Mouse (Mus musculus): ENCODE results near the gene Baiap2l1. TPM values are rescaled to one million over a fixed set of nuclear protein-coding genes. Genes with fewer than 3 reads are reported as not detected.

Baiap2l1 gene
- polyA plus RNA-seq, 1 experiment: 2.3 TPM

GRCm38 (mm10) chr5:144286591-144287266 lies 71.2 kb downstream of the Baiap2l1 start:
- H3K27ac ChIP-seq (ENCODE audit: control insufficient read depth, insufficient read depth, low read depth, low read length): no peak overlapping the region
- TF ChIP-seq POLR2A (IDR thresholded peaks at IDR 0.05; ENCODE audit: control insufficient read depth, low read depth, low read length) (no peak), CTCF (IDR thresholded peaks at IDR 0.05; ENCODE audit: control insufficient read depth, insufficient read depth, insufficient replicate concordance, low read depth, low read length) (no peak)
- no peak overlapping the region for H3K4me3 ChIP-seq (ENCODE audit: control insufficient read depth, low read depth, low read length)
- H3K27me3 ChIP-seq (ENCODE audit: control insufficient read depth, insufficient read depth, low read length): no peaks in the 10 kb centered on the region
- H3K4me1 ChIP-seq (ENCODE audit: control insufficient read depth, insufficient read depth, low read length): no peaks in the 10 kb centered on the region; the same call in 1 of the 2 replicates
- no peaks in the 10 kb centered on the region for H3K36me3 ChIP-seq (ENCODE audit: control insufficient read depth, insufficient read depth, low read length)

- no peak overlapping the region for H3K4me3 ChIP-seq (ENCODE audit: control insufficient read depth, low read depth, low read length)
- no peaks in the 10 kb centered on the region; the same call in 1 of the 2 replicates for H3K4me1 ChIP-seq (ENCODE audit: control insufficient read depth, insufficient read depth, low read length)
- no peaks in the 10 kb centered on the region for H3K36me3 ChIP-seq (ENCODE audit: control insufficient read depth, insufficient read depth, low read length)
- TF ChIP-seq CTCF (IDR thresholded peaks at IDR 0.05; ENCODE audit: control insufficient read depth, insufficient read depth, insufficient replicate concordance, low read depth, low read length): no peak
- TF ChIP-seq POLR2A (IDR thresholded peaks at IDR 0.05; ENCODE audit: control insufficient read depth, low read depth, low read length): no peak
- no peak overlapping the region for H3K27ac ChIP-seq (ENCODE audit: control insufficient read depth, insufficient read depth, low read depth, low read length)
- no peaks in the 10 kb centered on the region for H3K27me3 ChIP-seq (ENCODE audit: control insufficient read depth, insufficient read depth, low read length)
Observed at GRCm38 (mm10) chr5:144284599-144284998, 73.3 kb downstream of the Baiap2l1 start.

DNA sequence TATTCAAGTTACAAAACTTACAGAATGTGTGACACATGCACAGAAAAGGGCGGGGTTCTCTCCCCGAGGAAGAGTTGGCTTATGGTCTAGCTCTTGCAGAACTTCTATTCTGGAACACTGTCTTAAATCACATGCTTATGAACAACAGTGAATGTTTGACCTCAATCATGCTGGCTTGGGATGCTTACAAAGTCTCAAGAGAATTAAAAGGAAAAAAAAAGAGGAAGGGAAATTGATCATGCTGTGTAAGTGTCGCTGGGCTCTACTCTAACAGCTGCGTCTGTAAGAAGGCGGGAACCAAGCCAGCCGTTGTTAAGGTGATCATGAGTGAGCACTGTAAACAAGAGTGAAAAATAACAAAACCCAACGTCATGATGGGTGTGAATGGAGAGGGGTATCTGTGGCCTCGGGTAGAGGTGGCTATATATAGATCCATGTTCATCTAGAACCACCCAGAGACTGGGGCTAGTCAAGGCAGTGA lies 74.3 kb downstream of the Baiap2l1 start:
- H3K4me3 ChIP-seq (ENCODE audit: control insufficient read depth, low read depth, low read length): no peak overlapping the region
- H3K27ac ChIP-seq (ENCODE audit: control insufficient read depth, insufficient read depth, low read depth, low read length): no peak overlapping the region
- no peaks in the 10 kb centered on the region for H3K36me3 ChIP-seq (ENCODE audit: control insufficient read depth, insufficient read depth, low read length)
- no peaks in the 10 kb centered on the region for H3K27me3 ChIP-seq (ENCODE audit: control insufficient read depth, insufficient read depth, low read length)
- H3K4me1 ChIP-seq (ENCODE audit: control insufficient read depth, insufficient read depth, low read length): no peaks in the 10 kb centered on the region; the same call in 1 of the 2 replicates
- no peak for TF ChIP-seq CTCF (IDR thresholded peaks at IDR 0.05; ENCODE audit: control insufficient read depth, insufficient read depth, insufficient replicate concordance, low read depth, low read length)
- TF ChIP-seq POLR2A (IDR thresholded peaks at IDR 0.05; ENCODE audit: control insufficient read depth, low read depth, low read length): no peak

GRCm38 (mm10) chr5:144282470-144283260 lies 75.2 kb downstream of the Baiap2l1 start:
- Histone ChIP-seq H3K27me3 (ENCODE audit: control insufficient read depth, insufficient read depth, low read length) (no peaks in the 10 kb centered on the region), H3K27ac (ENCODE audit: control insufficient read depth, insufficient read depth, low read depth, low read length) (no peak overlapping the region), H3K36me3 (ENCODE audit: control insufficient read depth, insufficient read depth, low read length) (no peaks in the 10 kb centered on the region), H3K4me1 (ENCODE audit: control insufficient read depth, insufficient read depth, low read length) (no peaks in the 10 kb centered on the region), H3K4me3 (ENCODE audit: control insufficient read depth, low read depth, low read length) (no peak overlapping the region)
- TF ChIP-seq POLR2A (IDR thresholded peaks at IDR 0.05; ENCODE audit: control insufficient read depth, low read depth, low read length): no peak
- no peak for TF ChIP-seq CTCF (IDR thresholded peaks at IDR 0.05; ENCODE audit: control insufficient read depth, insufficient read depth, insufficient replicate concordance, low read depth, low read length)

- Histone ChIP-seq H3K27ac (ENCODE audit: control insufficient read depth, insufficient read depth, low read depth, low read length) (no peak overlapping the region), H3K4me1 (ENCODE audit: control insufficient read depth, insufficient read depth, low read length) (no peaks in the 10 kb centered on the region), H3K4me3 (ENCODE audit: control insufficient read depth, low read depth, low read length) (no peak overlapping the region), H3K27me3 (ENCODE audit: control insufficient read depth, insufficient read depth, low read length) (no peaks in the 10 kb centered on the region), H3K36me3 (ENCODE audit: control insufficient read depth, insufficient read depth, low read length) (no peaks in the 10 kb centered on the region)
- no peak for TF ChIP-seq POLR2A (IDR thresholded peaks at IDR 0.05; ENCODE audit: control insufficient read depth, low read depth, low read length)
- no peak for TF ChIP-seq CTCF (IDR thresholded peaks at IDR 0.05; ENCODE audit: control insufficient read depth, insufficient read depth, insufficient replicate concordance, low read depth, low read length)
Observed at GRCm38 (mm10) chr5:144279926-144280325, 78.0 kb downstream of the Baiap2l1 start.

DNA sequence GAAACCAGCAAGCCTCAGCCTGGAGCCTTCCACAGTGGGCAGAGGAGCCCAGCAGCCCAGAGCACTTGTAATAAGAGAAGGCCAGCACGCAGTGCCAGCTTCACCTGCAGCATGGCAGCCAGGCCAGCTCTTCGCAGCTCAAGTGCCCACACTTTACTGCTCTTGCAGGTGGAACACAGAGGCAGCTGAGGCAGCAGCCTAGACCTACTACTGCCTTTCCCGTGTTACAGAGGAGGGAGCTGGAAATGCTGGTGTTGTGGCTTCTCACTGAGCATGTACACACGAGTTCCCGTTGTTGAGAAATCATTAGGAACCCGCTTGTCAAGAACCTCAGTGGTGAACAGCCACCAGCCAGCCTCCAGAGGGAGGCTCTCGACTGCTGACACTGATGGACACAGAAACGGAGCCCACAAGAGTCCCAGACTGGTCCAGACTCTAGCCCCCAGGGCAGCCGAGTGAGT lies 78.8 kb downstream of the Baiap2l1 start:
- no peak overlapping the region for H3K27ac ChIP-seq (ENCODE audit: control insufficient read depth, insufficient read depth, low read depth, low read length)

GRCm38 (mm10) chr5:144278374-144278960 lies 79.4 kb downstream of the Baiap2l1 start:
- Histone ChIP-seq H3K27ac (ENCODE audit: control insufficient read depth, insufficient read depth, low read depth, low read length) (no peak overlapping the region), H3K4me1 (ENCODE audit: control insufficient read depth, insufficient read depth, low read length) (no peaks in the 10 kb centered on the region), H3K4me3 (ENCODE audit: control insufficient read depth, low read depth, low read length) (no peak overlapping the region), H3K36me3 (ENCODE audit: control insufficient read depth, insufficient read depth, low read length) (no peaks in the 10 kb centered on the region), H3K27me3 (ENCODE audit: control insufficient read depth, insufficient read depth, low read length) (no peaks in the 10 kb centered on the region)
- no peak for TF ChIP-seq POLR2A (IDR thresholded peaks at IDR 0.05; ENCODE audit: control insufficient read depth, low read depth, low read length)
- TF ChIP-seq CTCF (IDR thresholded peaks at IDR 0.05; ENCODE audit: control insufficient read depth, insufficient read depth, insufficient replicate concordance, low read depth, low read length): no peak

More for the DNA sequence above, 78.8 kb downstream of the Baiap2l1 start:
- Histone ChIP-seq H3K4me1 (ENCODE audit: control insufficient read depth, insufficient read depth, low read length) (no peaks in the 10 kb centered on the region), H3K36me3 (ENCODE audit: control insufficient read depth, insufficient read depth, low read length) (no peaks in the 10 kb centered on the region), H3K27me3 (ENCODE audit: control insufficient read depth, insufficient read depth, low read length) (no peaks in the 10 kb centered on the region), H3K4me3 (ENCODE audit: control insufficient read depth, low read depth, low read length) (no peak overlapping the region)
- TF ChIP-seq POLR2A (IDR thresholded peaks at IDR 0.05; ENCODE audit: control insufficient read depth, low read depth, low read length) (no peak), CTCF (IDR thresholded peaks at IDR 0.05; ENCODE audit: control insufficient read depth, insufficient read depth, insufficient replicate concordance, low read depth, low read length) (no peak)
